Mouse (Mus musculus) thymus, postnatal 36 days (tissue): ENCODE data around the gene H2-DMb2.

Experiments used
- DNase-seq, 2 experiments: peaks; one replicate each; pipeline ENCODE4 v3.0.0; 2022; ENCODE audit warnings: mixed read lengths in 2 of 2

The H2-DMb2 gene

GRCm38 (mm10) chr17:34119249-34120179 lies 23.6 kb upstream of the H2-DMb2 start, which contains the start of gene H2-DMa:
Gene H2-DMa, plus strand, starts transcription at chr17:34119541.
- DNase-seq: peak; percentile 98 to 99

GRCm38 (mm10) chr17:34120180-34120723 lies 22.9 kb upstream of the H2-DMb2 start:
- DNase-seq: peak; percentile 82 to 86

- peak; percentile 83 to 89 for DNase-seq
Measured at GRCm38 (mm10) chr17:34120814-34121171, 22.3 kb upstream of the H2-DMb2 start.

GRCm38 (mm10) chr17:34121172-34121878 lies 21.8 kb upstream of the H2-DMb2 start:
- DNase-seq: peak; percentile 62 to 75

- DNase-seq: no peak
Measured at GRCm38 (mm10) chr17:34121879-34122187, 21.3 kb upstream of the H2-DMb2 start.

GRCm38 (mm10) chr17:34122188-34122984 lies 20.7 kb upstream of the H2-DMb2 start, which contains the start of gene Brd2:
Gene Brd2, minus strand, starts transcription at chr17:34122634.
- peak; percentile 98 to 99 for DNase-seq

- DNase-seq: no peak
Measured at GRCm38 (mm10) chr17:34123111-34123510, 20.0 kb upstream of the H2-DMb2 start.

- no peak for DNase-seq
Measured at GRCm38 (mm10) chr17:34123518-34123917, 19.6 kb upstream of the H2-DMb2 start.

- no peak for DNase-seq
Measured at GRCm38 (mm10) chr17:34124649-34125048, 18.5 kb upstream of the H2-DMb2 start.

GRCm38 (mm10) chr17:34126826-34127420 lies 16.2 kb upstream of the H2-DMb2 start:
- DNase-seq: no peak

GRCm38 (mm10) chr17:34127475-34127874 lies 15.6 kb upstream of the H2-DMb2 start:
- peak; percentile 69 to 75 for DNase-seq

- DNase-seq: peak; percentile 43 to 66
Measured at GRCm38 (mm10) chr17:34128264-34128937, 14.7 kb upstream of the H2-DMb2 start.

GRCm38 (mm10) chr17:34128944-34129791 lies 13.9 kb upstream of the H2-DMb2 start:
- peak; percentile 61 to 73 for DNase-seq

- no peak for DNase-seq
Measured at GRCm38 (mm10) chr17:34130073-34130947, 12.8 kb upstream of the H2-DMb2 start.

- no peak for DNase-seq
Measured at GRCm38 (mm10) chr17:34131911-34132310, 11.2 kb upstream of the H2-DMb2 start.

GRCm38 (mm10) chr17:34133289-34133688 lies 9.8 kb upstream of the H2-DMb2 start:
- DNase-seq: no peak

GRCm38 (mm10) chr17:34134451-34134850 lies 8.7 kb upstream of the H2-DMb2 start:
- no peak for DNase-seq

- peak; percentile 96 to 99 for DNase-seq
Measured at GRCm38 (mm10) chr17:34135297-34136224, 7.5 kb upstream of the H2-DMb2 start.
